Mouse (Mus musculus) olfactory bulb, adult 2 months (tissue): ENCODE data around the gene Trim2.

Experiments used
- CTCF ChIP-seq: fragments of 200-500 bp; IDR thresholded peaks from 2 replicates; pipeline ENCODE4 v1.5.1; 2012; ENCODE audit warnings: low read depth, mild to moderate bottlenecking, low read length, moderate library complexity; ENCODE audit not compliant: insufficient read depth
- POLR2A ChIP-seq: fragments of 200-500 bp; IDR thresholded peaks from 2 replicates; pipeline ENCODE4 v1.6.1; 2012; ENCODE audit warnings: mild to moderate bottlenecking, low read depth, low read length, moderate library complexity; ENCODE audit not compliant: insufficient read depth

GRCm38 (mm10) chr3:84341811-84342210, 35.1 kb upstream of the Trim2 start:
- no peak for TF ChIP-seq CTCF
- TF ChIP-seq POLR2A = no peak
